Comparison of ENCODE assay signal across 10 mouse cellular contexts in the genomic region with DNA sequence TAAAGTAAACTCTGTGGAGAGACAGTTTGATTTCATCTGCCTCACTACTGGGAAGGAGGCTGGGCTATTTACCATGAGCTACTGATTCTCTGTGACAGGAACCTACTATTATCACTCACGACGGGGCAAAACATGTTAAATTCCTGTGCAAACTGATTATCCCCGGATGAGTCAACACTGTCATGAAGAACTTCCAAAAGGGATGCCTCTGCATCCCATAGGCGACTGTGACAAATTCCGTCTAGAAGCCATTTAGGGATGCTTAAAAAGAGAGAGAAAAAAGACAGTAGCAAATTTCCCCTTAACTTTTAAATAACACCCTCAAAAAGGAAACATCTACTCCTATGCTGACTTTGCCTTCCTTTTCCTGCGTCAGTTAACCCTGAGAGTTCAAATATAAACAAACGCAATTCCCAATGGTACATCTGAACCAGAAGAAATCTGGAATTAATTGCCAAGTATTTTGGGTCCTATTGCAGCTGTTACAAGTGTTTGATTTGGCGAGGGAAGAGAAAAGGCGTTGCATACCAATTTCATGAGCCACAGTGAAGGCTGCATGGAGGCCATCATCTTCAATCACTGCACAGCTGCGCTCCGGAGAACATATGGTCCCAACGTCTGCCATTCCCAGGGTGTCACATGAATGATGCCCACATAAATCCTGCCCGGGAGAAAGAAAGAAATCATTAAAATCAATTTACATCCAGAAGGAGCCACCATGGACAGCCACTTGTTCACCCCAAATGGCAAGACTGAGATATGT. TPM values are rescaled to one million over a fixed set of nuclear protein-coding genes. Genes with fewer than 3 reads are reported as not detected.
A peak's percentile ranks its signal among the peaks of the same experiment; 100 is the strongest.
DNase-seq lines count a peak whose midpoint lies in the region; ATAC-seq and TF ChIP-seq lines count a peak whose summit lies in the region.
"Had no signal": no experiment of that assay in that cellular context is flagged by ENCODE, and none has a peak within 500 bp of the region (broad histone marks: within the 10 kb centered on the region; RNA-seq: fewer than 3 reads in every experiment).

No protein-coding gene starts in this region.

- H3K9me3 ChIP-seq in kidney, embryonic 15.5 days (replicated peaks), result no peaks in the 10 kb centered on the region
- no peaks in the 10 kb centered on the region for H3K9me3 ChIP-seq in neural tube, embryonic 14.5 days (ENCODE audit: control insufficient read depth, low read length)
- no peaks in the 10 kb centered on the region for H3K9me3 ChIP-seq in liver, postnatal 0 days (ENCODE audit: low read length)

- TF ChIP-seq EP300 in liver, postnatal 0 days (IDR thresholded peaks at IDR 0.05; ENCODE audit: low read depth), result no peak

- no peak for DNase-seq in kidney, adult 8-10 months
- DNase-seq in frontal cortex, postnatal 25 days (ENCODE audit: low spot score in 2 of 2), result peak; percentile 14 to 26
- peak; percentile 27 to 72 for DNase-seq in left cerebral cortex, adult 9 months (ENCODE audit: low spot score in 2 of 2)
- DNase-seq in cerebellum, adult 18-20 months, result no peak
- DNase-seq in adrenal gland, adult 18-20 months (ENCODE audit: low spot score in 2 of 2), result no peak
- no peak for DNase-seq in liver, postnatal 0 days

- WGBS in kidney, embryonic 15.5 days, result 55% methylated on average over 13 of the region's 13 CpGs
- 27% methylated on average over 13 of the region's 13 CpGs for WGBS in neural tube, embryonic 14.5 days
- 74% methylated on average over 13 of the region's 13 CpGs for WGBS in liver, postnatal 0 days (ENCODE audit: insufficient replicate concordance)

- H3K4me3 ChIP-seq in kidney, embryonic 15.5 days (replicated peaks), result no peak overlapping the region
- no peak overlapping the region for H3K4me3 ChIP-seq in neural tube, embryonic 14.5 days (ENCODE audit: low read depth, low read length)
- H3K4me3 ChIP-seq in liver, postnatal 0 days (ENCODE audit: low read depth, low read length), result no peak overlapping the region
- H3K4me3 ChIP-seq: megakaryocyte, embryonic 14.5 days had no signal

- ATAC-seq in kidney, embryonic 15.5 days (replicated peaks; ENCODE audit: low FRiP score), result 0 out of 2 replicates have a peak, but pooled peaks have one; percentile 33
- ATAC-seq in neural tube, embryonic 14.5 days (ENCODE audit: low read depth), result peak; percentile 96
- no peak for ATAC-seq in liver, postnatal 0 days

- no peaks in the 10 kb centered on the region for H3K27me3 ChIP-seq in kidney, embryonic 15.5 days
- no peaks in the 10 kb centered on the region for H3K27me3 ChIP-seq in neural tube, embryonic 14.5 days (ENCODE audit: control insufficient read depth, insufficient read depth, low read length)
- H3K27me3 ChIP-seq in liver, postnatal 0 days (ENCODE audit: insufficient read depth, low read length), result no peaks in the 10 kb centered on the region
- H3K27me3 ChIP-seq: megakaryocyte, embryonic 14.5 days had no signal

- no peak overlapping the region for H3K27ac ChIP-seq in kidney, embryonic 15.5 days
- H3K27ac ChIP-seq in neural tube, embryonic 14.5 days (ENCODE audit: low read depth, low read length), result no peak overlapping the region
- no peak overlapping the region for H3K27ac ChIP-seq in liver, postnatal 0 days (ENCODE audit: low read depth)

- H3K4me2 ChIP-seq in kidney, embryonic 15.5 days, result no peak overlapping the region
- no peak overlapping the region for H3K4me2 ChIP-seq in neural tube, embryonic 14.5 days (ENCODE audit: low read depth, low read length)
- H3K4me2 ChIP-seq in liver, postnatal 0 days (ENCODE audit: low read depth, low read length), result no peak overlapping the region

- H3K4me1 ChIP-seq in kidney, embryonic 15.5 days, result no peaks in the 10 kb centered on the region
- no peaks in the 10 kb centered on the region for H3K4me1 ChIP-seq in neural tube, embryonic 14.5 days (ENCODE audit: control insufficient read depth, insufficient read depth, low read length)
- no peaks in the 10 kb centered on the region for H3K4me1 ChIP-seq in liver, postnatal 0 days (ENCODE audit: insufficient read depth)
- H3K4me1 ChIP-seq: megakaryocyte, embryonic 14.5 days had no signal

- H3K9ac ChIP-seq in kidney, embryonic 15.5 days, result no peak overlapping the region
- no peak overlapping the region for H3K9ac ChIP-seq in neural tube, embryonic 14.5 days (replicated peaks; ENCODE audit: low read depth, low read length)
- H3K9ac ChIP-seq in liver, postnatal 0 days (replicated peaks), result no peak overlapping the region

- H3K36me3 ChIP-seq in kidney, embryonic 15.5 days, result peaks cover 4% of the 10 kb centered on the region; the same call in 1 of the 2 replicates
- H3K36me3 ChIP-seq in neural tube, embryonic 14.5 days (ENCODE audit: control insufficient read depth, insufficient read depth, low read length), result no peaks in the 10 kb centered on the region
- H3K36me3 ChIP-seq in liver, postnatal 0 days (replicated peaks; ENCODE audit: insufficient read depth, low read length), result no peaks in the 10 kb centered on the region

- TF ChIP-seq CTCF in liver, postnatal 0 days (IDR thresholded peaks at IDR 0.05; ENCODE audit: low read depth), result no peak

RNA-seq across cellular contexts. Expression of gene Adamts5, which starts 14.2 kb away (rescaled TPM):
- 5.2 and 5.3 TPM in 2 replicates for polyA plus RNA-seq in kidney, embryonic 15.5 days (2015; fragmentation: Nextera tagmentation; extraction: Ambion mirVana)
- 3.2 and 4.9 TPM in 2 replicates for polyA plus RNA-seq in neural tube, embryonic 14.5 days (2014; fragmentation: Nextera tagmentation; extraction: Ambion mirVana)
- 10 to 100 TPM in 1 of 2 experiments, 1 to 10 TPM in 1; 7.4 to 11.6 TPM for total RNA-seq in adrenal gland, adult 18-20 months (2021)
- 0.50 and 0.59 TPM in 2 replicates for polyA plus RNA-seq in liver, postnatal 0 days (2015; fragmentation: Nextera tagmentation; extraction: Ambion mirVana)
- total RNA-seq: MEL had no signal

Comparison
In these comparisons a context has a peak if more than half of its experiments do, and no peak if none do; other contexts are left out.
1. DNase-seq: peak in frontal cortex, postnatal 25 days (2 of 2) and left cerebral cortex, adult 9 months (2 of 2); none in kidney, adult 8-10 months (0 of 2), cerebellum, adult 18-20 months (0 of 2), adrenal gland, adult 18-20 months (0 of 2) and liver, postnatal 0 days (single experiment).